Mouse (Mus musculus) hindbrain, embryonic 14.5 days (tissue): ENCODE measurements around the gene Vmn1r143. TPM values are rescaled to one million over a fixed set of nuclear protein-coding genes. Genes with fewer than 3 reads are reported as not detected.
"Not testable (repeated sequence)": the region's sequence is repeated elsewhere in the genome, so short reads cannot be mapped to it uniquely, and the experiment has no call there.

ENCODE experiments used
- ATAC-seq: fragments of 200-750 bp; cut with Nextera tagmentation; 2 replicates; pipeline ENCODE4 v1.8.0; 2017; ENCODE audit warnings: moderate number of reproducible peaks, mild to moderate bottlenecking, moderate TSS enrichment, moderate library complexity; ENCODE audit not compliant: low FRiP score
- DNase-seq: peaks from one replicate; pipeline ENCODE4 v3.0.0-alpha.2; 2015; ENCODE audit warnings: low spot score
- H3K27ac ChIP-seq: fragments of 300-500 bp; sonication (generic); 2 replicates; pipeline ENCODE4 v1.5.1; 2014; ENCODE audit warnings: mild to moderate bottlenecking, moderate library complexity
- H3K27me3 ChIP-seq: fragments of 300-500 bp; sonication (generic); 2 replicates; pipeline ENCODE4 v1.6.1; 2014; ENCODE audit warnings: mild to moderate bottlenecking, low read length, mixed read lengths; ENCODE audit not compliant: control insufficient read depth, insufficient read depth
- H3K36me3 ChIP-seq: fragments of 300-500 bp; sonication (generic); replicated peaks from 2 replicates; pipeline ENCODE4 v1.6.1; 2014; ENCODE audit not compliant: control insufficient read depth, insufficient read depth
- H3K4me1 ChIP-seq: fragments of 300-500 bp; sonication (generic); replicated peaks from 2 replicates; pipeline ENCODE4 v1.6.1; 2014; ENCODE audit warnings: antibody characterized with exemption, low read length, mixed read lengths; ENCODE audit not compliant: control insufficient read depth, insufficient read depth
- H3K4me2 ChIP-seq: fragments of 300-500 bp; sonication (generic); replicated peaks from 2 replicates; pipeline ENCODE4 v1.6.1; 2014; ENCODE audit warnings: mild to moderate bottlenecking, moderate library complexity
- H3K4me3 ChIP-seq: fragments of 300-500 bp; sonication (generic); replicated peaks from 2 replicates; pipeline ENCODE4 v1.5.1; 2014; ENCODE audit warnings: mild to moderate bottlenecking, low read length
- H3K9ac ChIP-seq: fragments of 300-500 bp; sonication (generic); 2 replicates; pipeline ENCODE4 v1.6.1; 2014
- H3K9me3 ChIP-seq: fragments of 300-500 bp; sonication (generic); 2 replicates; pipeline ENCODE4 v1.6.1; 2016; ENCODE audit warnings: low read length; ENCODE audit not compliant: control insufficient read depth
- WGBS: fragments of 180-500 bp; shearing (Covaris S2); extraction: QIAGEN DNeasy Blood & Tissue Kit; methylation state at CpG from one replicate; pipeline ENCODE4 v1.1.7; 2014; 5-methylcytosine and 5-hydroxymethylcytosine counted together
- polyA plus RNA-seq: library from polyadenylated mRNA; unstranded; fragments of >200 nt; fragmentation: Nextera tagmentation; extraction: Ambion mirVana; gene quantifications from 2 replicates; pipeline ENCODE4 v1.2.1, GENCODE M21; 2014

Gene Vmn1r143
- not detected in 2 replicates for polyA plus RNA-seq

DNA sequence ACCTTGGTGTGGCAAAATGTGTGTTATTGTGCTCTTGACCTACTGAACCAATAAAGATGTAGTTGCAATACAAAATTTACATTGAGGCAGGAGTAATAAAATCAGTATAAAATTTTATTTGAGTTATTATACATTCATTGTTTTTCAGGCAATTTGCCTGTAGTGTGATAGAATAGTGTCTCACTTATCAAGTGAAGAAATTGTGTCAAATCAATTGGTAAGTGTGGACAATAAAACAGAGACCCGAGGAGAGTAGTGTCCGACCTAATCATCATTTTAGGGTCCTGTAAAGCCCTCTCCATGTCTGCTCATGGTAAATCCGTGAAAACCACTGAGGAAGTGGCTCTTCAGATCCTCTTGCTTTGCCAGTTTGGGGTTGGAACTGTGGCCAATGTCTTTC is at the start of gene Vmn1r143:
Gene Vmn1r143 (plus strand): TSS at position 301 of the 400 bp plus-strand sequence.
- ATAC-seq, H3K9me3 ChIP-seq, H3K4me1 ChIP-seq, DNase-seq, H3K4me2 ChIP-seq, H3K36me3 ChIP-seq, H3K4me3 ChIP-seq, H3K9ac ChIP-seq, H3K27ac ChIP-seq, H3K27me3 ChIP-seq: not testable (repeated sequence)
- WGBS: no CpG with 5 or more reads among the region's 3 CpGs

DNA sequence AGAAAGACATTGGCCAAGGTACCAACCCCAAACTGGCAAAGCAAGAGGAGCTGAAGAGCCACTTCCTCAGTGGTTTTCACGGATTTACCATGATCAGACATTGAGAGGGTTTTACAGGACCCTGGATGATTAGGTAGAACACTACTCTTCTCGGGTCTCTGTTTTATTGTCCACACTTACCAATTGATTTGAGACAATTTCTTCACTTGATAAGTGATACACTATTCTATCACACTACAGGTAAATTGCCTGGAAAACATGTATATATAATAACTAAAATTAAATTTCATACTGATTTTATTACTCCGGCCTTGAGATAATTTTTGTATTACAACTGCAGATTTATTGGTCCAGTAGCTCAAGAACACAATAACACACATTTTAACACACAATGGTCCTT is 25.2 kb upstream of the Vmn1r143 start, which contains the start of gene Vmn1r142:
Gene Vmn1r142 (minus strand): TSS at position 101 of the 400 bp plus-strand sequence.
- WGBS: no CpG with 5 or more reads among the region's 3 CpGs
- not testable (repeated sequence) for H3K27me3 ChIP-seq, H3K9ac ChIP-seq, H3K27ac ChIP-seq, H3K4me1 ChIP-seq, H3K4me3 ChIP-seq, H3K9me3 ChIP-seq, H3K36me3 ChIP-seq, DNase-seq, ATAC-seq, H3K4me2 ChIP-seq

DNA sequence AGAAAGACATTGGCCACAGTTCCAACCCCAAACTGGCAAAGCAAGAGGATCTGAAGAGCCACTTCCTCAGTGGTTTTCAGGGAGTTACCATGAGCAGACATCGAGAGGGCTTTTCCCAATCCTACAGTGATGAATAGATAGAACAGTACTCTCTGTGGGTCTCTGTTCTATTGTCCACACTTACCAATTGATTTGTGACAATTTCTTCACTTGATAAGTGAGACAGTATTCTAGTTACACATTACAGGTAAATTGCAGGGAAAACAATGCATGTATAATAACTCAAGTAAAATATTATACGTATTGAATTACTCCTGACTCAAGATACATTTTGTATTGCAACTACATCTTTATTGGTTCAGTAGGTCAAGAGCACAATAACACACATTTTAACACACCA is 12.0 kb downstream of the Vmn1r143 start, which contains the start of gene Gm8653:
Gene Gm8653 (minus strand): TSS at position 101 of the 400 bp plus-strand sequence.
- not testable (repeated sequence) for H3K9ac ChIP-seq, ATAC-seq, H3K27me3 ChIP-seq, H3K4me1 ChIP-seq, H3K4me3 ChIP-seq, H3K4me2 ChIP-seq, H3K27ac ChIP-seq, DNase-seq, H3K36me3 ChIP-seq, H3K9me3 ChIP-seq
- WGBS: no CpG with 5 or more reads among the region's 2 CpGs

DNA sequence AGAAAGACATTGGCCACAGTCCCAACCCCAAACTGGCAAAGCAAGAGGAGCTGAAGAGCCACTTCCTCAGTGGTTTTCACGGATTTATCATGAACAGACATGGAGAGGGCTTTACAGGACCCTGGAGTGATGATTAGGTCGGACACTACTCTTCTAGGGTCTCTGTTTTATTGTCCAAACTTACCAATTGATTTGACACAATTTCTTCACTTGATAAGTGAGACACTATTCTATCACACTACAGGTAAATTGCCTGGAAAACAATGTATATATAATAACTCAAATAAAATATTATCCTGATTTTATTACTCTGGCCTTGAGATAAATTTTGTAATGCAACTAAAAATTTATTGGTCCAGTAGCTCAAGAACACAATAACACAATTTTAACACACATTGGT is 40.2 kb downstream of the Vmn1r143 start, which contains the start of gene Gm8453:
Gene Gm8453 (minus strand): TSS at position 101 of the 400 bp plus-strand sequence.
- H3K36me3 ChIP-seq, H3K4me2 ChIP-seq, ATAC-seq, H3K27me3 ChIP-seq, H3K4me3 ChIP-seq, H3K4me1 ChIP-seq, H3K9ac ChIP-seq, H3K9me3 ChIP-seq, H3K27ac ChIP-seq, DNase-seq: not testable (repeated sequence)
- WGBS: 28% methylated on average over 1 of the region's 2 CpGs

Other genes with a start within 250 kb of the Vmn1r143 start
- gene Vmn1r137, start 194.8 kb upstream of the Vmn1r143 start, polyA plus RNA-seq: not detected in 2 replicates
- not detected in 2 replicates for gene Vmn1r138, start 160.5 kb upstream of the Vmn1r143 start, polyA plus RNA-seq
- not detected in 2 replicates for gene Gm6176, start 133.1 kb upstream of the Vmn1r143 start, polyA plus RNA-seq
- gene Vmn1r139, start 120.3 kb upstream of the Vmn1r143 start, polyA plus RNA-seq: not detected in 2 replicates
- not detected in 2 replicates for gene Gm16451, start 71.1 kb upstream of the Vmn1r143 start, polyA plus RNA-seq
- gene Gm10666, start 54.6 kb upstream of the Vmn1r143 start, polyA plus RNA-seq: not detected in 2 replicates
- not detected in 2 replicates for gene Vmn1r142, start 25.3 kb upstream of the Vmn1r143 start, polyA plus RNA-seq
- gene Gm8653, start 11.9 kb downstream of the Vmn1r143 start, polyA plus RNA-seq: not detected in 2 replicates
- not detected in 2 replicates for gene Gm8453, start 40.1 kb downstream of the Vmn1r143 start, polyA plus RNA-seq
- not detected in 2 replicates for gene Gm4187, start 140.3 kb downstream of the Vmn1r143 start, polyA plus RNA-seq
- gene Gm8660, start 181.7 kb downstream of the Vmn1r143 start, polyA plus RNA-seq: not detected in 2 replicates
- gene Vmn1r148, start 224.2 kb downstream of the Vmn1r143 start, polyA plus RNA-seq: not detected in 2 replicates
- not detected in 2 replicates for gene Vmn1r149, start 248.9 kb downstream of the Vmn1r143 start, polyA plus RNA-seq